Mouse (Mus musculus): Measurements from ENCODE around the gene Tlx1. TPM values are rescaled to one million over a fixed set of nuclear protein-coding genes. Genes with fewer than 3 reads are reported as not detected.

Tlx1 gene
- total and polyA plus RNA-seq, 2 experiments: 0.05 TPM; not detected in 1

- Histone ChIP-seq H3K9ac (ENCODE audit: low read depth, low read length) (no peak overlapping the region), H3K27me3 (ENCODE audit: control insufficient read depth, insufficient read depth, low read length) (peaks cover 20% of the 10 kb centered on the region), H3K4me1 (ENCODE audit: control insufficient read depth, insufficient read depth, low read length) (no peaks in the 10 kb centered on the region), H3K36me3 (ENCODE audit: control insufficient read depth, insufficient read depth, low read length) (no peaks in the 10 kb centered on the region), H3K79me2 (ENCODE audit: control insufficient read depth, insufficient read depth, low read length) (no peaks in the 10 kb centered on the region), H3K27ac (replicated peaks; ENCODE audit: insufficient read depth, low read depth, low read length) (no peak overlapping the region), H3K4me3 (ENCODE audit: insufficient read depth, low read depth, low read length) (no peak overlapping the region)
- TF ChIP-seq CTCF (IDR thresholded peaks at IDR 0.05; ENCODE audit: low read depth, low read length) (no peak), POLR2A (IDR thresholded peaks at IDR 0.05; ENCODE audit: extremely low read depth, insufficient read depth, low read length) (no peak)
- 4% methylated on average over 46 of the region's 46 CpGs for WGBS
- no peak for DNase-seq (ENCODE audit: extremely low read depth, low read depth, low spot score)
Measured at GRCm38 (mm10) chr19:45143214-45143895, 7.1 kb upstream of the Tlx1 start.

GRCm38 (mm10) chr19:45147071-45147470, 3.4 kb upstream of the Tlx1 start:
- Histone ChIP-seq H3K36me3 (ENCODE audit: control insufficient read depth, insufficient read depth, low read length) (no peaks in the 10 kb centered on the region), H3K27ac (replicated peaks; ENCODE audit: insufficient read depth, low read depth, low read length) (no peak overlapping the region), H3K79me2 (ENCODE audit: control insufficient read depth, insufficient read depth, low read length) (no peaks in the 10 kb centered on the region), H3K4me1 (ENCODE audit: control insufficient read depth, insufficient read depth, low read length) (no peaks in the 10 kb centered on the region), H3K4me3 (ENCODE audit: insufficient read depth, low read depth, low read length) (no peak overlapping the region), H3K9ac (ENCODE audit: low read depth, low read length) (no peak overlapping the region), H3K27me3 (ENCODE audit: control insufficient read depth, insufficient read depth, low read length) (peaks cover 38% of the 10 kb centered on the region)
- TF ChIP-seq POLR2A (IDR thresholded peaks at IDR 0.05; ENCODE audit: extremely low read depth, insufficient read depth, low read length) (no peak), CTCF (IDR thresholded peaks at IDR 0.05; ENCODE audit: low read depth, low read length) (no peak)
- 5% methylated on average over 4 of the region's 4 CpGs for WGBS
- DNase-seq (ENCODE audit: extremely low read depth, low read depth, low spot score): no peak

GRCm38 (mm10) chr19:45151361-45152182, 1.1 kb downstream of the Tlx1 start:
- Histone ChIP-seq H3K36me3 (ENCODE audit: control insufficient read depth, insufficient read depth, low read length) (no peaks in the 10 kb centered on the region), H3K27ac (replicated peaks; ENCODE audit: insufficient read depth, low read depth, low read length) (no peak overlapping the region), H3K4me1 (ENCODE audit: control insufficient read depth, insufficient read depth, low read length) (no peaks in the 10 kb centered on the region), H3K4me3 (ENCODE audit: insufficient read depth, low read depth, low read length) (no peak overlapping the region), H3K79me2 (ENCODE audit: control insufficient read depth, insufficient read depth, low read length) (no peaks in the 10 kb centered on the region), H3K9ac (ENCODE audit: low read depth, low read length) (no peak overlapping the region), H3K27me3 (ENCODE audit: control insufficient read depth, insufficient read depth, low read length) (peaks cover 36% of the 10 kb centered on the region)
- WGBS: 9% methylated on average over 36 of the region's 36 CpGs
- no peak for DNase-seq (ENCODE audit: extremely low read depth, low read depth, low spot score)
- TF ChIP-seq CTCF (IDR thresholded peaks at IDR 0.05; ENCODE audit: low read depth, low read length) (no peak), POLR2A (IDR thresholded peaks at IDR 0.05; ENCODE audit: extremely low read depth, insufficient read depth, low read length) (no peak)

GRCm38 (mm10) chr19:45152183-45152650, 1.7 kb downstream of the Tlx1 start:
- H3K9ac ChIP-seq (ENCODE audit: low read depth, low read length): no peak overlapping the region
- peaks cover 36% of the 10 kb centered on the region for H3K27me3 ChIP-seq (ENCODE audit: control insufficient read depth, insufficient read depth, low read length)
- no peaks in the 10 kb centered on the region for H3K36me3 ChIP-seq (ENCODE audit: control insufficient read depth, insufficient read depth, low read length)
- H3K4me3 ChIP-seq (ENCODE audit: insufficient read depth, low read depth, low read length): no peak overlapping the region
- no peak overlapping the region for H3K27ac ChIP-seq (replicated peaks; ENCODE audit: insufficient read depth, low read depth, low read length)
- H3K79me2 ChIP-seq (ENCODE audit: control insufficient read depth, insufficient read depth, low read length): no peaks in the 10 kb centered on the region
- WGBS: 28% methylated on average over 8 of the region's 8 CpGs
- DNase-seq (ENCODE audit: extremely low read depth, low read depth, low spot score): no peak
- TF ChIP-seq POLR2A (IDR thresholded peaks at IDR 0.05; ENCODE audit: extremely low read depth, insufficient read depth, low read length) (no peak), CTCF (IDR thresholded peaks at IDR 0.05; ENCODE audit: low read depth, low read length) (no peak)
- no peaks in the 10 kb centered on the region for H3K4me1 ChIP-seq (ENCODE audit: control insufficient read depth, insufficient read depth, low read length)

GRCm38 (mm10) chr19:45153311-45154058, 3.0 kb downstream of the Tlx1 start:
- H3K27ac ChIP-seq (replicated peaks; ENCODE audit: insufficient read depth, low read depth, low read length): no peak overlapping the region
- H3K36me3 ChIP-seq (ENCODE audit: control insufficient read depth, insufficient read depth, low read length): no peaks in the 10 kb centered on the region
- no peaks in the 10 kb centered on the region for H3K79me2 ChIP-seq (ENCODE audit: control insufficient read depth, insufficient read depth, low read length)
- TF ChIP-seq POLR2A (IDR thresholded peaks at IDR 0.05; ENCODE audit: extremely low read depth, insufficient read depth, low read length): no peak
- no peak for TF ChIP-seq CTCF (IDR thresholded peaks at IDR 0.05; ENCODE audit: low read depth, low read length)
- H3K4me1 ChIP-seq (ENCODE audit: control insufficient read depth, insufficient read depth, low read length): no peaks in the 10 kb centered on the region
- no peak overlapping the region for H3K9ac ChIP-seq (ENCODE audit: low read depth, low read length)
- WGBS: 3% methylated on average over 44 of the region's 44 CpGs
- no peak for DNase-seq (ENCODE audit: extremely low read depth, low read depth, low spot score)
- H3K4me3 ChIP-seq (ENCODE audit: insufficient read depth, low read depth, low read length): no peak overlapping the region
- peaks cover 38% of the 10 kb centered on the region for H3K27me3 ChIP-seq (ENCODE audit: control insufficient read depth, insufficient read depth, low read length)
